Mouse (Mus musculus) right cerebral cortex, adult 18-20 months (tissue): ENCODE measurements around the gene Efnb3.

Experiments
- DNase-seq: peaks from one replicate; pipeline ENCODE4 v3.0.0; 2022; ENCODE audit warnings: mixed read lengths

Efnb3 gene

GRCm38 (mm10) chr11:69582230-69582805 is 22.3 kb upstream of the Efnb3 start:
- no peak for DNase-seq

GRCm38 (mm10) chr11:69581814-69582213 is 21.8 kb upstream of the Efnb3 start:
- DNase-seq: no peak

- peak; percentile 95 for DNase-seq
Measured at GRCm38 (mm10) chr11:69581147-69581688, 21.2 kb upstream of the Efnb3 start.

GRCm38 (mm10) chr11:69580572-69581146 is 20.7 kb upstream of the Efnb3 start:
- no peak for DNase-seq

- DNase-seq: peak; percentile 93
Measured at GRCm38 (mm10) chr11:69580091-69580514, 20.1 kb upstream of the Efnb3 start, which contains the start of the genes Wrap53 and Trp53. Gene Wrap53, minus strand, starts transcription at chr11:69580255. Gene Trp53, plus strand, starts transcription at chr11:69580359.

- peak; percentile 97 for DNase-seq
Measured at GRCm38 (mm10) chr11:69579128-69580017, 19.4 kb upstream of the Efnb3 start.

- DNase-seq: no peak
Measured at GRCm38 (mm10) chr11:69578301-69578700, 18.3 kb upstream of the Efnb3 start.

GRCm38 (mm10) chr11:69576307-69576706 is 16.3 kb upstream of the Efnb3 start:
- no peak for DNase-seq

- DNase-seq: no peak
Measured at GRCm38 (mm10) chr11:69575220-69575619, 15.2 kb upstream of the Efnb3 start.

- DNase-seq: no peak
Measured at GRCm38 (mm10) chr11:69565131-69565530, 5.1 kb upstream of the Efnb3 start.

- no peak for DNase-seq
Measured at GRCm38 (mm10) chr11:69564391-69564790, 4.4 kb upstream of the Efnb3 start.

GRCm38 (mm10) chr11:69563373-69563772 is 3.4 kb upstream of the Efnb3 start:
- no peak for DNase-seq

GRCm38 (mm10) chr11:69560896-69561854 is 1.2 kb upstream of the Efnb3 start:
- peak; percentile 55 for DNase-seq

GRCm38 (mm10) chr11:69559183-69559582 is 822 bp downstream of the Efnb3 start:
- no peak for DNase-seq

- DNase-seq: no peak
Measured at GRCm38 (mm10) chr11:69558756-69559155, 1.2 kb downstream of the Efnb3 start.

GRCm38 (mm10) chr11:69557381-69557958 is 2.5 kb downstream of the Efnb3 start:
- DNase-seq: no peak

- no peak for DNase-seq
Measured at GRCm38 (mm10) chr11:69554539-69555140, 5.4 kb downstream of the Efnb3 start.

- DNase-seq: no peak
Measured at GRCm38 (mm10) chr11:69553341-69553721, 6.7 kb downstream of the Efnb3 start.

- DNase-seq: no peak
Measured at GRCm38 (mm10) chr11:69552622-69553340, 7.2 kb downstream of the Efnb3 start.

GRCm38 (mm10) chr11:69551310-69551709 is 8.7 kb downstream of the Efnb3 start:
- no peak for DNase-seq
